Mouse (Mus musculus): ENCODE measurements at regions not wholly inside any gene's neighbourhood (a gene's known extent, or its start where the extent isn't known, plus 50 kb on each side); places are given as distances from the start of the nearest gene placed in this dataset.
"Not testable (repeated sequence)": the region's sequence is repeated elsewhere in the genome, so short reads cannot be mapped to it uniquely, and the experiment has no call there.

DNA sequence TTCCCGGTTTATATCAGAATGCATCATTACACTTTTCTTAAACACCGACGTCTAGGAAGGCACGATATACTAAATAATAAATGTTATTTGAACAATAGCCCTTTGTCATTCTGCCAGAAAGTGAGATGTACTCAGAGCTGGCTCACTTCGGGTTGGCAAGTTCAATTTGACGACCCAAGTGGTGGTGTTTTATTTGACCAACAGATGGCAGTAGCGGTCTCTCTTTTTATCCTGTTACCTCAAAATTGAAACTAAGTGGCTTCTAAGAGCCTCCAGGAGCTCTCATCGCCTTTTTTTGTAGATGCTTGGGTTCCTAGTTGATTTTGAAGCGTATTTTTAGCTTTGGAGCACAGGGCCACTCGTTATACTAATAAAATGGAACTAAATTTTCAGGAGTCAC is 66.7 kb upstream of the Chmp2b start:
- peak; percentile 10 to 58 for DNase-seq (ENCODE audit: low spot score in 2 of 2)

DNA sequence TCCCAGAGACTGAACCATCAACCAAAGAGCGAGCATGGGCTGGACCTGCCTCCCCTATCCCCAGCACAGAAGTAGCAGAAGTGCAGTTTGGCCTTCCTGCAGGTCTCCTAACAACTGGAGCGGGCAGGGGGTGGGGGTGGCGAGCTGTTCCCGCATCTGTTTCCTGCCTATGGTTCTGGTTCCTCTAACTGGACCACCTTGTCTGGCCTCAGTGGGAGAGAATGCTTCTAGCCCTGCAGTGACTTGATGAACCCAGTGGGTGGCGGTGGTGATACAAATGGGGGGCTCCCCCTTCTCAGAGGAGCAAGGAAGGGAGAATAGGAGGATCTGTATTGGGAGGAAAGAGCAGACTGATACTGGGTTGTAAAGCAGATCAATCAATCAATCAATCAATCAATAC is 69.2 kb upstream of the Chmp2b start:
- no peak for DNase-seq (ENCODE audit: low spot score in 2 of 2)

DNA sequence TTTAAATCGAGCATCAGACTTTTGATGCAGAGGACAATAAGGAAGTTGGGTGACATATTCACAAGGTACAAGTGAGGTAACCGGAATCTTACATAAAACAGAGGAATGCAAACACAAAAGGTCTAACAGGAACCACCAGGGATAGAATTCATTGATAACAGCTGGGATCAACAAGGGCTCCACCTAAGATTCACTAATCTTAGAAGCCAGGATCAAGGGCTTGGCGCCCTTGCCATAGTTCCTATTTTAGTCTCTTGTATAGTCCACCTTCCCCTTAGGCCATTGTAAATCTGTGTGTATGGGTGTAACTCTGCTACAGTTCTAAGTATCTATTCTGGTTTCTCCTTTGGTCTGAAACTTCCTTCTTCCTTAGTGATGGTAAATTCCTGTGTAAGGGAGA is 84.2 kb upstream of the Chmp2b start:
- not testable (repeated sequence) for DNase-seq (ENCODE audit: low spot score in 2 of 2)

DNA sequence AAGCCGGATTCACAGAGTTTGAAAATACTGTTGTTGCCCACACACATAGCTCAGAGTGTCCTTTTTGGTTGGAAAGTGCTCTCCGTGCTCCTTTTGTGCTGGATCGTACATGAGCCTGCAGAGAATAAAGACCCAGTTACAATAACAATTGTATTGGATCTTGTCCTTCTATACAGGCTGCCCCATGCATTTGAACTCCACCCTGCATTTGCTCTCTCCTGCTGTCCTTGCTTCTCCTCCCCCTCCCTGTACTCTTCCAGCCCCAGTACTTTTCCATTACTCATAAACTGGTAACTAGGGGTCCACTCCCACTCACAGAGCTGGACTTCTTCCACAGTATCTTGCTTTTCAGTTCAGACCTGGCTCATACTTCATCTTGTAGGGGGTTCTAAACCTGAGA is 86.5 kb upstream of the Chmp2b start:
- DNase-seq (ENCODE audit: low spot score in 2 of 2) = no peak

DNA sequence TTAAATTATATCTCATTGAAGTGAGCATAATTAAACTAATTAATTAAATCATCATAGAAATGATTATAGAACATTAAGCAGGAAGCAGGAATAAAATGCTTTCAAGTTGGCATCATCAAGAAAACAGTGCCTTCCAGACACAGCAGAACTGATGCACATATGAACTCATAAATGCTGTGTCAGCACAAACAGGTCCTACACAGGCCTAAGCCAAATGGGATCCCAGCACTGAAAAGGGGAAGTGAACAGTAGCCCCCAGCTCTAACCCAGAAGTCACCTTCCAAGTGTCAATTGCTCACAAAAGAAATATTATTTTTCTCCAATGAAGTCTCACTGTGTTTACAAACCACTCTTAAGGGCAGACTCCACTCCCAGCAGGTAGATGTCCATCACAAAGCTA is 93.0 kb upstream of the Chmp2b start:
- no peak for DNase-seq (ENCODE audit: low spot score in 2 of 2)

DNA sequence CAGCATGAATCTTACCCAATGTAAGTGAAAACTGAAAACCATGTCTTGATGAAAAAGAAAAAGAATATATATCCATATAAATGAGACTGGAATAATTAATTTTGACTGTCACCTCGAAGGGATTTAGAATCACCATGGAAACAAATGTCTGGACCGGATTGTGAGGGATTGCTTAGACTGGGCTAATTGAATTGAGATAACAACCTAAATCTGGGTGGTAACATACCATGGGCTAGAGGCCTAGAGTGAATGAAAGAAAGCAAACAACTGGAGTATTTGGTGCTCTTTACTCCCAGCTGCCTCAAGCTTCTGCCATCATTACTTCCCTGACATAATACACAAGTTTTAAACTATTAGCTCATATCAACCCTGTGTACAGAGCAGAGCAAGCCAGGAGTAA is 95.3 kb upstream of the Chmp2b start:
- DNase-seq (ENCODE audit: low spot score in 2 of 2) = no peak

DNA sequence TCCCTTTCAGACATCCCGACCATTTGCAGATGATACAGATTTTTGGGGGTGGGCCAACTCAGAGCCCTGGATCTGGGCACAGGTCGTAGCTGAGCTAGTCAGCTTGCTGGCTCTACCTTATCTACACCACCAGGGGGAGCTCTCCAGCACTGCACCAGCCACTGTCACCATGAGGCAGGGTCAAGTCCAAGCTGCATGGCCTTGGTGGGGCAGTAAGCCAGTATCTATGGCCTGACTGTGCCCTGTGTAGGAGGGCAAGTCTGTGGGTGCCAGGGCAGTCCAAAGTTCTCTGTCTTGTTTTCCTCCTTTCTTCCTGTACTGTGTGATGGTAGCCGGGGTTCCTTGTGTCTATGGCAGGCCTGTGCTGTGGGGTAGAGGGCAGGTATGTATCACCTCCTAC is 102.3 kb upstream of the Chmp2b start:
- no peak for DNase-seq (ENCODE audit: low spot score in 2 of 2)

DNA sequence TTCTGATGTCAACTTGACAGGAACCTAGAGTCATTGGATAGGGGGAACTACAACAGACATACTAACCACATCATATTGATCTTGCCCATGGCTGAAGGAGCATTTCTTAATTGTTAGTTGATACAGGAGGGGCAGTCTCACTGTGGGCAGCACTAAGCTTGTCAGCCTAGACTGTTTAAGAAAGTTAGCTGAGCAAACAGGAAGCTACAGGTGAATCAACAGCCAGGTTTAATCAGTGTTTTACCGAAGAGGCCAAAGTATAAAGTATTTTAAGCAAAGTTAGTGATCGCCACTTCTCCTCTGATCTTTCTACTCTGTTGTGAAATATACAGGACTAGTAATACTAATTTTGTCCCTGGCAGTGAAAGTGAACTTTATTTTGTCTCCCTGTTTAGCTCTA is 109.6 kb upstream of the Chmp2b start:
- DNase-seq (ENCODE audit: low spot score in 2 of 2) = no peak

DNA sequence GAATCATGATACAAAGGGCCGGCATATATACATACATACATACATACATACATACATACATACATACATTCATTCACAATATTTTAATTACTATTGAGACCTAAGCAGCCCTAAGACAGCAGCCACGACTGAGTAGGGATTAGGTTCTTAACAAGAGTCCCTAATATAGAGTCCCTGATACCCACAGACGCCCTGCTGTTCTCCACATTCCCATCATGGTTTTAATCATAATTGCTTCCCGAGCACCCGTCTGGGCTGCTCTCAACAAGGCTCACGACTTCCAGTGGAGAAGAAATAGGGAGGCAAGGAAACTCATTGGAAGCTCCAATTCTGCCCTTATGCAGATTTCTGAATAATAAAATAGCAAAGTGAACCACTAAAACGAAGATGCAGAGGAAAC is 120.6 kb upstream of the Chmp2b start:
- no peak for DNase-seq (ENCODE audit: low spot score in 2 of 2)

DNA sequence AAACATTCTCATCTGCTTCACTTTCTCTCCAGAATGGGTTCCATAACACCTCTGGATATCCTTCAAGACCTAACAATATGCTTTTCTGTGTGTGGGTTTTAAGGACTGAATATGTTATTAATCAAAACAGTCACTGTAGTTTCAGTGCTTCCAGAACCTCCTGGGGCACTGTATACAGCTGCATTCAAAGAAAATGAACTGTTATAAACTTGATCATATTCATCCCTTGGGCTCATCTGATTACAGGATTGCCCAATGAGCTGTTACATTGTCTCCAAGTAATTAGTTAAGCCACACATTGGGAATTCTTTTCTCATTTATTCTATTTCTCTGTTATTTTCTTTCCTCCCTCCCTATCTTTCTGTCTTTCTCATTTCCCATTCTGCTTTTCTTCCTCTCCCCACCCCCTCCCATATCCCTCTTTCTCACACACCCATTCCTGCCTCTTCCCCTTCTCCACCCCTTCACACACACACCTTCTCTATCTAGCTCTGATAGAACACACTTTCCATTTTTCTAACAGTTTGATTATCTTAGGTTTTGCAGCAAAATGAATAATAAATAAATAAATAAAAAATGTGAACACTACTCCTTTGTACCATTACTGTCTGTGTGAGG is 121.3 kb upstream of the Chmp2b start:
- no peak for DNase-seq (ENCODE audit: low spot score in 2 of 2)

DNA sequence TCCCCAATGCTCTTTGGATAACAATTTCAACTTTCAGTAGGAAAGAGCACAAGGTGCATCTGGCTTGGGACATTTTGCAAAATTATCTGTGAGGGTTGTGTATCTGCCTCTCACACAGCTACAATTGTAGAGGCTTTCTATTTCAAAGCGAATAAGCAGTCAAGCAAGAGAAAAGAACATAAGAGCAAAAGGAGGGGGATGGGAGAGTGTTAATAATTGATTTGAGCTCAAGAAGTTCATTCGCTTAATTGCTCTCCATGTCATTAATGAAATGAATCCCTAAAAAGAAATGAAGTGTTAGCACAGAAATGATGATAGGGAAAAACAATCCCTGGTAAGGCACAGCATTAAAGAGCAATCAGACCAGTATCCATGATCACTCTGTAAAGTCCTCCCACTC is 121.4 kb upstream of the Vgll3 start:
- no peak for DNase-seq (ENCODE audit: low spot score in 2 of 2)

DNA sequence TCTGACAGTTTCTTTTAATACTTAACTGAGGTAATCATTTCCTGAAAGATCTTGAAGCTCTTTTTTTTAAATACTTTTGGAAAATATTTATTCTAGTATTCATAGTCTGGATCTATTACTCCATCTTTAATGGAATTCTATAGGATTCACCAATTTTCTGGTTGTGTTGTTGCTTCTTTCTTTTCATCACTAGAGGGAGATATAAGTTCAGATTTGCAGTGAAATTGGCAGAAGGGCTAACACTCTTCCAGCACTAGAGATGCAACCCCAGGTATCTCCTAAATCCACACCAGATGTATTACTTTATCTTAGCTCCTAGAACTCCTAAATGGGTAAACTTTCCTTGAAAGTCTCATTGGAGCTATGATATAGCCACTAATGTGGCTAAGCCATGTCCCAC is 99.4 kb upstream of the Vgll3 start:
- no peak for DNase-seq (ENCODE audit: low spot score in 2 of 2)

DNA sequence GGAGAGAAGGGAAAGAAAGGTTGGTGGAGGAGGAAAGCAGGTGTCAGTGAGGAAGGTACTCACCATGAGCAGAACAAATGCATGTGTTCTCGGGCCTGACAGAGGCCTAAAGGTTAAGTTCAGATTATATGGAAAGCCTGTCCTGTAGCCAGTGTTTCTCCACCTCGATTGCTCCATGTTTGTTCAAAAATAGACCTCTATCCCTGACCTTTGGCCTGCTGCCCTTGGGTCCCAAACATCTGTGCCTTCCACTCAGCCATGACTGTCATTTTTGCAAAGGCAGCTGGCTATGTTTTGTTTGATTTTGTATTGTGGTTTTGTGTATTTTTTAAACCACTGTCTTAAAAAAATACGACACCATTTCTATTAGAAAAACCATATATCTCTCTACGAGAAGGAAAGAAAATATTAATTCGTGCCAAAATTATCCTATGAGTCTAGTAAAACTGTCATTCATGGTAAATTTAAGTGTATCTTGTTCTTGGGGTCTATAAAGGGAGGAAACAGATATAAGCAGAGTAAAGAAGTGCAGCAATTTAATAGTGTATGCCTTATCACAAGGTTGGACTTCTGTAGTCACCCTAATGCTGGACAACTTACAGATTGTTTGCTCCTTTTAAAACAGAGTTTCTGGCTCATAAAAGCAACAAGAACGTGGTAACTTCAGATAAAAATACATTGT is 96.1 kb upstream of the Vgll3 start:
- no peak for DNase-seq (ENCODE audit: low spot score in 2 of 2)

DNA sequence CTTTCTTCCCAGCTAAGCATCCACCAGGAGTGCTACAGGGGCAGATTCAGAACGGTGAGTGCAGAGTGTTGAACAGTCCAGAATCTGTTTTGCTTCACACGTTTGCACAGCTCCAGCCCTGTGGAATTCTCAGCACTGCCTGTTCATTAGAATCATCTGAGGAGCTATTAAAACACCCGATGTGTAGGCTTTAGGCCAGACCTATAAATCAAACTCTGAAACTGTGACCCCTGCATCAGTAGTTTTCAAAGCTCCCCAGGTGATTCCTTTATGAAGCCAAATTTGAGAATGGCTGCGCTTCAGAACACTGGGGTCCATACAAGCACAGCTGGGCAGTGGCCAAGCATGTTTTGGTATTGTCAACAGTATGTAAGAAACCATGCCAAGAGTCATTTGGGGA is 94.1 kb upstream of the Vgll3 start:
- DNase-seq (ENCODE audit: low spot score in 2 of 2) = no peak

DNA sequence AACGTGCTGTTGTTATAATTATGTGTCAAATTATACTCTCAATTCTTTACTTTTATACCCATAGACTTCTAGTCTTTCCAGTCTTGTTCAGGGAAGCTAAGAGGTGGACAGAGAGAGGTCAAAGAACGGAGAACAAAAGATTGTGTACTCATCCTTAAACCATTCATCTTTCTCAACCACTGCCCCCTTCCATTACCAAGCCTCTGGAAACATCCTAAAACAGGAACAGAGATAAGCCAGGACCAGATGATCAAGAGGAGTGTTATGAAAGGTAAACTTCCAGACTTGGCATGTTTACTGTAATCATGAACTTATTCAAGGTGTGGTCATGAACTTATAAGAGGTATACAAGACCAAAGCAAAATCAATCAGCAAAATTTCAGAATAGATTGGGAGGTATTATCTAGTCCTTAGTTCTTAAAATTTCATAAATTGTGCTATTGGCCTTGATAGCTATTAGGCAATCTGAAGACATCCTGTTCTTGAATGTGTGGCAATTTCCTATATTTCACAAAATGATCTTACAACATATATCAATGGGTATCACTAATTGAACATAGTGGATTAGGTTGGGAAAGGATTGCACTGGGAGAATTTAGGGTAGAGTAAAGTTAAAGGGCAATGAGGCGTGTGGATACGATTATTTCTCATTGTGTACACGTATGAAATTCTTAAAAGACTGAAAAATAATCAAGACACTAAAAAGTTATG is 89.3 kb upstream of the Vgll3 start:
- no peak for DNase-seq (ENCODE audit: low spot score in 2 of 2)

DNA sequence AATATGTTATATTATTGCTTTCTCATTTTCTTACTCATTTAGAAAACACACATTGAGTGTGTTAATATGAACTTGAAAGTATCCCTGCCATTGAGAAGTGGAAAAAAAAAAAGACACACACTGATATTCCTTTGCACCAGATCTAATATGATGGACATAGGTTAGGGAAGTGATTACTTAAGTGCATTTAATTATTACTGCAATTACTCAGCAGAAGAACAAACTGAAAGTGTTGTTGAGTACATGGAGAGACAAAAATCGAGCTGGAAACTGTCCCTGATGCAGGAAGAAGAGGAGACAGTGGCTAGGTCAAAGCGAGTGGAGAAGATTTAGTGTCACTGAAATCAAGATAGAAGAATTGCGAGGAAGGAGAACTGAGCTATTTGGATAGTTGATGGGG is 88.8 kb upstream of the Vgll3 start:
- DNase-seq (ENCODE audit: low spot score in 2 of 2) = no peak

DNA sequence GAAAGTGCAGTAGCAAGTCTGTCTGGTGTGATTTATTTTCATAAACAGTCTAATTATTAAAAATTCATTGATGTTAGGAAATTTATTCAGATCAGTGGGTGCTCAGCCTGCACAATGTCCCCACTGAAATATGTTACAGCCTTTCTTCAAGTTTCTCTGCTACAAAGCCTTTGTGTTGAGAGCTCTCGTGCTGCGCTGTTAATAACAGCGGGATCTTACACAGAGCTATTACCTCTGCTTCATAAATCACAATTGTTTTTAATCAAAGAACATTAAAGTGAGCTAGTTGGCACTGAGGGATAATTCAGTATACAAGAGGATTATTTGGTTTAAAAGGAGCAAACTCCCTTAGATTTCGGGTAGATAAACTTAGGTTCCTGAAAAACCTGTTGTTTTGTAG is 85.7 kb upstream of the Vgll3 start:
- DNase-seq (ENCODE audit: low spot score in 2 of 2) = no peak

DNA sequence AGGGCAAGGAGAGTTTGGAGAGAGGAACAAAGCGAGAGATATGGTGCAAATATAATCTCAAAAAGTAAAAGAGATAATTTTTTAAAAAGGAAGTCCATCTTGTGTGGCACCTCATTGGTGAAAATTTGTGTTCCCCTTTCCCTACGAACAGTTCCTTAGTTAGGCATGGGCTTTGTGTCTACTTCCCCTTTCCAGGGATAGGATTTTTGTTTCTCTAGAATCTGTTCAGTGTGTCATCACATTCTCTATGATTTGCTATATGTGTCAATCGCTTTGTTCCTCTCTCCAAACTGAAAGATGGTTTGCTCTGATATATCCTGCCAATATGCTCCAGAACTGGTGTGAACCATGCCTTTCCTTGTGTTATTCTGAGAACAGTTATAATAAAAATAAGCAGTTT is 75.4 kb upstream of the Vgll3 start:
- no peak for DNase-seq (ENCODE audit: low spot score in 2 of 2)

DNA sequence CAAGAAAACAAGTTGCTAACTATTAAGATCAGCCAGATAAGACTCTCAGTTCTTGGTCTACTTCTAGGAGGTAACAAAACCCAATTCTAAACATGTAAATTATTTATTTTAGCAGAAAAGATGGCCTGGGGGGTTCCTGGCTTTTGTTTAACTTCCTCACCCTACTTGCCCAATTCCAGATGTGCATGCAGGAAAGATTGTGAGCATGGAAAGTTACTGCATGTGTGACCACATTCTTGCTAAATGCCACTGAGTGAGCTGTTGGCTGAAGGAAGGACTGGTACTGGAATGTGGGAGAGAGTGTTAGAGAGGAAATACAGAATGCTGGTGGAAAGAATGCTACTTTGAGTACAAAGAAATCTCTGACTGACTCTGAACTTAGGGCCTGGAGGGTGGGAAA is 72.1 kb upstream of the Vgll3 start:
- no peak for DNase-seq (ENCODE audit: low spot score in 2 of 2)

DNA sequence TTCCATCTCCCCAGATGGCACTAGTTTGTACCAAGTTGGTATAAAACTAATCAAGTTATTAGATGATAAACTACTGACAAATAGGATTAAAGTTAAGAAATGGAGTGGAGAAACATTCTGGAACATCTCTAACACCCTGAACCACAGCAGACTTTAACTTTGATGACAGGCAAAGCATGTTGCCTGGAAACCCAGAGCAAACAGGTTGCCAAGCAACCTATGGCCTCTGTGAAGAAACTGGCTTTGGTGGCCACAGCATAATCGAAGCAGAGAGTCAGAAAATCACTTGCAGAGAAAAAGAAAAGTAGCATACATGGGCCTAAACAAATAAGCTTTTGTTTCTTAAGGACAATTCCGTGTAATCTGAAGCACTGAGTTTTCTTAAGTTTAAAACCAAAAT is 59.4 kb upstream of the Vgll3 start:
- no peak for DNase-seq (ENCODE audit: low spot score in 2 of 2)
